Mouse (Mus musculus) kidney, postnatal 0 days (tissue): ENCODE data around the gene Ap1m1. TPM values are rescaled to one million over a fixed set of nuclear protein-coding genes. Genes with fewer than 3 reads are reported as not detected.
A peak's percentile ranks its signal among the peaks of the same experiment; 100 is the strongest.

ENCODE experiments used
- ATAC-seq: fragments of 200-750 bp; cut with Nextera tagmentation; replicated peaks from 2 replicates; pipeline ENCODE4 v1.8.0; 2017; ENCODE audit warnings: low read depth, moderate number of reproducible peaks, moderate TSS enrichment, moderate library complexity; ENCODE audit not compliant: low FRiP score
- DNase-seq: peaks from one replicate; pipeline ENCODE4 v3.0.0-alpha.2; 2016; ENCODE audit warnings: low spot score
- H3K27ac ChIP-seq: fragments of 300-500 bp; sonication (generic); 2 replicates; pipeline ENCODE4 v1.5.1; 2014; ENCODE audit warnings: mild to moderate bottlenecking
- H3K27me3 ChIP-seq: fragments of 300-500 bp; sonication (generic); 2 replicates; pipeline ENCODE4 v1.6.1; 2014; ENCODE audit warnings: low read length, mixed read lengths; ENCODE audit not compliant: insufficient read depth
- H3K36me3 ChIP-seq: fragments of 300-500 bp; sonication (generic); 2 replicates; pipeline ENCODE4 v1.6.1; 2014; ENCODE audit warnings: low read length, mixed read lengths; ENCODE audit not compliant: insufficient read depth
- H3K4me1 ChIP-seq: fragments of 300-500 bp; sonication (generic); replicated peaks from 2 replicates; pipeline ENCODE4 v1.6.1; 2014; ENCODE audit warnings: antibody characterized with exemption, low read length, mixed read lengths; ENCODE audit not compliant: insufficient read depth
- H3K4me2 ChIP-seq: fragments of 300-500 bp; sonication (generic); 2 replicates; pipeline ENCODE4 v1.6.1; 2014; ENCODE audit warnings: mild to moderate bottlenecking, low read length, moderate library complexity, mixed read lengths
- H3K4me3 ChIP-seq: fragments of 300-500 bp; sonication (generic); replicated peaks from 2 replicates; pipeline ENCODE4 v1.5.1; 2014; ENCODE audit warnings: low read depth, low read length
- H3K9ac ChIP-seq: fragments of 300-500 bp; sonication (generic); 2 replicates; pipeline ENCODE4 v1.6.1; 2014; ENCODE audit warnings: low read depth, low read length
- H3K9me3 ChIP-seq: fragments of 300-500 bp; sonication (generic); replicated peaks from 2 replicates; pipeline ENCODE4 v1.6.1; 2016; ENCODE audit warnings: low read length, inconsistent platforms, mixed read lengths
- CTCF ChIP-seq: IDR thresholded peaks from 2 replicates; pipeline ENCODE4 v1.5.1; 2016; ENCODE audit warnings: antibody characterized with exemption, low read depth, mild to moderate bottlenecking, moderate library complexity
- WGBS: fragments of 180-500 bp; shearing (Covaris S2); extraction: QIAGEN DNeasy Blood & Tissue Kit; methylation state at CpG from one replicate; pipeline ENCODE4 v1.1.7; 2014; 5-methylcytosine and 5-hydroxymethylcytosine counted together
- polyA plus RNA-seq: library from polyadenylated mRNA; unstranded; fragments of >200 nt; fragmentation: Nextera tagmentation; extraction: Ambion mirVana; gene quantifications from 2 replicates; pipeline ENCODE4 v1.2.1, GENCODE M21; 2015

Gene Ap1m1
- polyA plus RNA-seq, 1 experiment from 2014 or later, result 93.0 TPM

- WGBS, result 72% methylated on average over 5 of the region's 5 CpGs
- Histone ChIP-seq H3K9me3 (no peaks in the 10 kb centered on the region), H3K4me1 (no peaks in the 10 kb centered on the region), H3K27ac (no peak overlapping the region), H3K4me3 (no peak overlapping the region), H3K4me2 (no peak overlapping the region), H3K27me3 (no peaks in the 10 kb centered on the region), H3K9ac (no peak overlapping the region), H3K36me3 (no peaks in the 10 kb centered on the region)
- no peak for ATAC-seq
- no peak for TF ChIP-seq CTCF
- no peak for DNase-seq
Observed at GRCm38 (mm10) chr8:72273807-72274206, 34.0 kb downstream of the Ap1m1 start.

- no peak overlapping the region for H3K9ac ChIP-seq
- no peak overlapping the region for H3K4me3 ChIP-seq
- H3K4me2 ChIP-seq, result no peak overlapping the region
- no peaks in the 10 kb centered on the region for H3K36me3 ChIP-seq
- ATAC-seq (no peak), DNase-seq (no peak)
- no peaks in the 10 kb centered on the region for H3K9me3 ChIP-seq
- 67% methylated on average over 3 of the region's 3 CpGs for WGBS
- no peaks in the 10 kb centered on the region for H3K27me3 ChIP-seq
- H3K27ac ChIP-seq, result no peak overlapping the region
- no peak for TF ChIP-seq CTCF
- no peaks in the 10 kb centered on the region for H3K4me1 ChIP-seq
Observed at GRCm38 (mm10) chr8:72277244-72277643, 37.4 kb downstream of the Ap1m1 start.

GRCm38 (mm10) chr8:72279151-72279550 lies 39.3 kb downstream of the Ap1m1 start:
- H3K4me1 ChIP-seq, result no peaks in the 10 kb centered on the region
- ATAC-seq, result no peak
- no peak overlapping the region for H3K4me3 ChIP-seq
- no peak overlapping the region for H3K4me2 ChIP-seq
- WGBS, result 82% methylated on average over 7 of the region's 7 CpGs
- DNase-seq, result no peak
- no peak overlapping the region for H3K27ac ChIP-seq
- no peak overlapping the region for H3K9ac ChIP-seq
- no peaks in the 10 kb centered on the region for H3K36me3 ChIP-seq
- TF ChIP-seq CTCF, result no peak
- H3K27me3 ChIP-seq, result no peaks in the 10 kb centered on the region
- no peaks in the 10 kb centered on the region for H3K9me3 ChIP-seq

GRCm38 (mm10) chr8:72281634-72282033 lies 41.8 kb downstream of the Ap1m1 start:
- H3K9me3 ChIP-seq, result no peaks in the 10 kb centered on the region
- no peak for TF ChIP-seq CTCF
- no peak overlapping the region for H3K4me2 ChIP-seq
- no peaks in the 10 kb centered on the region for H3K36me3 ChIP-seq
- DNase-seq (peak; percentile 42), ATAC-seq (0 out of 2 replicates have a peak, but pooled peaks have one; percentile 40)
- no peak overlapping the region for H3K4me3 ChIP-seq
- no peaks in the 10 kb centered on the region for H3K4me1 ChIP-seq
- no peaks in the 10 kb centered on the region for H3K27me3 ChIP-seq
- WGBS, result 36% methylated on average over 3 of the region's 3 CpGs
- H3K9ac ChIP-seq, result no peak overlapping the region
- H3K27ac ChIP-seq, result no peak overlapping the region

GRCm38 (mm10) chr8:72285285-72285684 lies 45.5 kb downstream of the Ap1m1 start:
- Histone ChIP-seq H3K4me2 (no peak overlapping the region), H3K9ac (no peak overlapping the region), H3K4me3 (no peak overlapping the region), H3K27ac (no peak overlapping the region), H3K27me3 (no peaks in the 10 kb centered on the region), H3K4me1 (no peaks in the 10 kb centered on the region), H3K9me3 (no peaks in the 10 kb centered on the region), H3K36me3 (no peaks in the 10 kb centered on the region)
- WGBS, result 64% methylated on average over 4 of the region's 4 CpGs
- DNase-seq (no peak), ATAC-seq (no peak)
- no peak for TF ChIP-seq CTCF

GRCm38 (mm10) chr8:72289051-72289450 lies 49.2 kb downstream of the Ap1m1 start:
- no peak for ATAC-seq
- TF ChIP-seq CTCF, result no peak
- H3K4me1 ChIP-seq, result no peaks in the 10 kb centered on the region

GRCm38 (mm10) chr8:72291104-72291503 lies 51.3 kb downstream of the Ap1m1 start:
- WGBS, result 76% methylated on average over 2 of the region's 2 CpGs
- no peak for TF ChIP-seq CTCF
- Histone ChIP-seq H3K27ac (no peak overlapping the region), H3K27me3 (no peaks in the 10 kb centered on the region), H3K4me1 (no peaks in the 10 kb centered on the region), H3K4me2 (no peak overlapping the region), H3K9ac (no peak overlapping the region), H3K9me3 (no peaks in the 10 kb centered on the region), H3K36me3 (no peaks in the 10 kb centered on the region), H3K4me3 (no peak overlapping the region)
- DNase-seq (no peak), ATAC-seq (no peak)

More at GRCm38 (mm10) chr8:72289051-72289450, 49.2 kb downstream of the Ap1m1 start:
- no peak for DNase-seq
- no peak overlapping the region for H3K4me3 ChIP-seq
- no peak overlapping the region for H3K9ac ChIP-seq
- no peaks in the 10 kb centered on the region for H3K27me3 ChIP-seq
- H3K36me3 ChIP-seq, result no peaks in the 10 kb centered on the region
- no peak overlapping the region for H3K27ac ChIP-seq
- no peak overlapping the region for H3K4me2 ChIP-seq
- H3K9me3 ChIP-seq, result no peaks in the 10 kb centered on the region
